Mouse (Mus musculus): Measurements from ENCODE around the gene Tesmin. TPM values are rescaled to one million over a fixed set of nuclear protein-coding genes. Genes with fewer than 3 reads are reported as not detected.

Gene Tesmin
- polyA plus RNA-seq, 1 experiment from 2014 or later, result 0.30 TPM

Other genes starting within 250 kb of the Tesmin start
- gene Mrpl21, start 106.0 kb upstream of the Tesmin start, polyA plus RNA-seq (2016; fragmentation: Nextera tagmentation; extraction: Ambion mirVana), result 143 and 148 TPM in 2 replicates
- gene Ighmbp2, start 105.8 kb upstream of the Tesmin start, polyA plus RNA-seq (2016; fragmentation: Nextera tagmentation; extraction: Ambion mirVana), result 12.3 and 13.8 TPM in 2 replicates
- 4.5 and 5.7 TPM in 2 replicates for gene Cpt1a, start 66.5 kb upstream of the Tesmin start, polyA plus RNA-seq (2016; fragmentation: Nextera tagmentation; extraction: Ambion mirVana)
- gene Gal, start 25.7 kb downstream of the Tesmin start, polyA plus RNA-seq (2016; fragmentation: Nextera tagmentation; extraction: Ambion mirVana), result 1.1 and 1.2 TPM in 2 replicates
- 70.6 and 73.9 TPM in 2 replicates for gene Ppp6r3, start 186.9 kb downstream of the Tesmin start, polyA plus RNA-seq (2016; fragmentation: Nextera tagmentation; extraction: Ambion mirVana)